Mouse (Mus musculus) layer of hippocampus, adult 11-12 months (tissue): ENCODE measurements around the gene D11Wsu47e.

Source experiments
- DNase-seq: peaks from one replicate; pipeline ENCODE4 v3.0.0; 2022; ENCODE audit warnings: low spot score

Gene D11Wsu47e

DNA sequence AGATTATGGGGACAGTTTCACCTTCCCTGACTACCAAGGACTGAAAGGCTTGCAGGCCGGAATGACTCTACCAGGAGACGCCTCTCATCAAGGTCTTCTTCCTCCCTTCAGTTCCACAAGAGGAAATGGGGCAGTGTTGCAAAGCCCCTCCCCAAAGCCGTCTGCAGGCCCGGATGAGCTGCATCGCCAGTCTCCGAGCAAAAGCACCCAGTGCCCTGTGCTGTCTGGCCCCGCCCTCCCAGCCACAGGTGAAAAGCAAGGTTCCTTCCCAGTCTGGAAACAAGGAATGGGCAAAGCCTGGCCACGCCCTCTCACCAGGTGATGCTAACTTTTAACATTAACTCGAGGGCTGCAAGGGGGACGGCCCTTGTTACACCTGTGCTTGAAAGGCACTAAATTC, 17.6 kb upstream of the D11Wsu47e start:
- no peak for DNase-seq

GRCm38 (mm10) chr11:113667122-113667521, 17.1 kb upstream of the D11Wsu47e start:
- DNase-seq: no peak

GRCm38 (mm10) chr11:113667704-113668103, 16.5 kb upstream of the D11Wsu47e start:
- DNase-seq: no peak

- no peak for DNase-seq
Observed at GRCm38 (mm10) chr11:113668857-113669256, 15.4 kb upstream of the D11Wsu47e start.

- no peak for DNase-seq
Observed at GRCm38 (mm10) chr11:113669711-113670110, 14.5 kb upstream of the D11Wsu47e start.

DNA sequence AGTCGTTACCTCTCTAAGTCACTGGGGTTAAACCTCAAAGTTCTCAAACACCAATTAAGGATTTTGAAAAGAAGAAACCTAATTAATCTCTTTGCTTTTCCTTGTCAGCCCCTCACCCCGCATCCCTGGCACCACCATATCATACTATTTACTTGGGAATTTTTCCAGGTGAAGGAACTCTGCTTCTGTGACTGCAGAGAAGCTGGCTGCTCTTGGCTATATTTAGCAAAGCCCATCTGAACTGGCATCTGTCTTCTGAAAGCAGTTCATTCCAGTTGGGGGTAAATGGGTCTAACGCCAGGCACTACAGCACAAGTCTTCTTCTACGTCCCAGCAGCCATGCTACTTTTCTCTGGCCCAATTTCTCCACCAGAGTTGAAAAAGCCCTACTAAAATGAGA, 10.6 kb upstream of the D11Wsu47e start:
- no peak for DNase-seq

GRCm38 (mm10) chr11:113674595-113674994, 9.6 kb upstream of the D11Wsu47e start:
- no peak for DNase-seq

- DNase-seq: no peak
Observed at GRCm38 (mm10) chr11:113676847-113677246, 7.4 kb upstream of the D11Wsu47e start.

GRCm38 (mm10) chr11:113677378-113677777, 6.8 kb upstream of the D11Wsu47e start:
- DNase-seq: no peak

- no peak for DNase-seq
Observed at GRCm38 (mm10) chr11:113678373-113678772, 5.8 kb upstream of the D11Wsu47e start.

- no peak for DNase-seq
Observed at GRCm38 (mm10) chr11:113680954-113681353, 3.3 kb upstream of the D11Wsu47e start.

DNA sequence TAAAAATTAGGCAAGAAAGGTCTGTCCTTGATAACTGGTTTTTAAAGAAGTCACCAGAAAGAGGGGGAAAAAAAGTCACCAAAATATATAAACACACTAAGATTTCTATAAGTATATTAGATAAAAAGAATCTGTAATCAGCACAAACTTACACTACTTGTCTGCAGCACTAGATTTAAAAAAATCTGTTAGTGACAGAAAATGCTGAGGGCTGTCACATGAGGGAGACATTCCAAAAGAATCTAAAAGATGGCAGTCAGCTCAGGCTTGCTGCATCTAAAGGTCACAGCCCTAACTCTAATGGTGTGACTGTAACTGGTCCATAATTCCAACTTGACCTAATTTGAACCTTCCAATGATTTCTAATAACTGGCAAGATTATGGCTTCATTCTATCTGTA, 2.2 kb upstream of the D11Wsu47e start:
- no peak for DNase-seq

- DNase-seq: peak; percentile 41
Observed at GRCm38 (mm10) chr11:113682897-113683626, 1.1 kb upstream of the D11Wsu47e start.

DNA sequence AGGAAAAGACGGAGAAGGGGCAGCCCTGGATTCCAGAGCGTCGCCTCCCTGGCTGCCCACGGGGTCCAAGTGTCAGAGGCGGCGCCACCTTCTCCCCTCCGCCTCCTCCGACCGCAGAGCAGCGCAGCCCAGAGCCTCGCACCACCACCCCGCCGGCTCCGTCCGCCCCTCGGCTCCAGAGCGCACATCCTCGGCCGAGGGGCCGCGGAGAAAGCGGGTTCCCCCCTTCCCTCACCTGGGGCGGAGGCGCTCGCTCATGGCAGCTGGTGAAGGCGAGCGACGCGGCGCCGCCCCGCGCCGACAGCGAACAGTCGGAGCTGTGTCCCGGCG, 620 bp upstream of the D11Wsu47e start:
- no peak for DNase-seq

- no peak for DNase-seq
Observed at GRCm38 (mm10) chr11:113684707-113685426, 655 bp downstream of the D11Wsu47e start.

- no peak for DNase-seq
Observed at GRCm38 (mm10) chr11:113687031-113687430, 2.8 kb downstream of the D11Wsu47e start.

- DNase-seq: peak; percentile 39
Observed at GRCm38 (mm10) chr11:113690506-113690905, 6.3 kb downstream of the D11Wsu47e start.

- no peak for DNase-seq
Observed at GRCm38 (mm10) chr11:113691318-113691717, 7.1 kb downstream of the D11Wsu47e start.

GRCm38 (mm10) chr11:113691851-113692250, 7.6 kb downstream of the D11Wsu47e start:
- no peak for DNase-seq

- no peak for DNase-seq
Observed at GRCm38 (mm10) chr11:113697571-113697970, 13.4 kb downstream of the D11Wsu47e start.

- no peak for DNase-seq
Observed at GRCm38 (mm10) chr11:113698013-113698545, 13.9 kb downstream of the D11Wsu47e start.

DNA sequence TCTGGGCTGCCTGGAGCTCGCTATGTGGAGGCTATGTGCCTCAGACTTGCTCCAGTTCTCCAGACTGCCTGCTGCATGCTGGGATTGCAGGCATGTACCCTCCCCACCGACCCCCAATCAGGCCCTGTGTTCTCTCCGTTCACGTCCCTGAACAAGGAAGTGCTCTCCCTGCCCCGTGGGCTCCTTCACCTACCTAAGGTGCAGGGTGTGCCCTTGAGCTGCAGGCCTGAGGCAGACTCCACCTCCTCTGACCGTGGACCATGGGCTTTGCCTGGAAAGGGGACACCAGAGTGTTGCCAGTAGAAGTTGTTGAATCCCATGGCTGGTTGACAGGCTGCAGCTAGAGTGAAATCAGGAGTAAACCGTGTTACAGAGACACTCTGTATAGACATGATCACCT, 15.4 kb downstream of the D11Wsu47e start:
- DNase-seq: no peak

- DNase-seq: peak; percentile 84
Observed at GRCm38 (mm10) chr11:113703758-113704157, 19.5 kb downstream of the D11Wsu47e start.
